Mouse (Mus musculus) liver, adult (tissue): ENCODE measurements around the gene Prph.

Experiments
- GATA4 ChIP-seq: IDR thresholded peaks from 2 replicates; pipeline ENCODE4 v1.6.1; 2014; ENCODE audit warnings: mild to moderate bottlenecking, low read length; ENCODE audit not compliant: insufficient replicate concordance

Prph gene

DNA sequence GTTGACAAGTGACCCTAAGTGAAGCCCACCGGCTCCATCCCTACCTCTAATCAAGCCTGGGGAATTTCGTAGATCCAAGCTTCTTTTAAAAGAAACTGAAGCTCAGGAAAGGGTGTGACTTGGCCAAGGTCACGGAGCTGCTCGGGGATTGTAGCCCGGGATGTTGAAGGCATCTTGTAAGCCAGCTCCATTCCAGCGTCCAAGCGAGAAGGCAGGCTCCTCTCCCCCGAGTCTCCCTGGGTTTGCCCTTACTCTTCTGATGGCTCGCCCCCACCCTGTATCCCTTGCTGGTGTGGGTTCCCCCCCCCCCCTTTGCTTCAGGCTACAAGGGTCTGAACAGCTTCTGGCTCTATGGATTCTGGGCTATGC is 43.5 kb downstream of the Prph start:
- TF ChIP-seq GATA4: no peak

DNA sequence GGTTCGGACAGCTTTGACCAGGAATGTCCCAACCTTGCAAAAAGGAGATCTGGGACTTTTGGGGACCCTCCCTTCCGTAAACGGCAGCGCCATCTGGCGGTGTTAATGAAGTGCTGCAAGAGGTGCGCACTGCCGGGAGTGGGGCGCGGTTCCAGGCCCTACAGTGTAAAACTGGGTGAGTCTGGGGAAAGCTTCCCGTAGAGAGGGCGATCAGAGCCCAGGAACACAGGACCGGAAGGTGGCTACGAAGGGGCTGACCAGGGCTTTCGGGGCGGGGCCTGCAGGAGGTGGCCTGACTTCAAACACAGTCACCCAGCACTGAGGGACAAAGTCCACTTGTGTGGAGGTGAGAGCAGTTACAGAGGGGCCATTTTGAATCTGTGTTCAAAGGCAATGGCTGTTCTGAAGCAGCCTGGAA is 44.2 kb downstream of the Prph start:
- TF ChIP-seq GATA4: no peak

DNA sequence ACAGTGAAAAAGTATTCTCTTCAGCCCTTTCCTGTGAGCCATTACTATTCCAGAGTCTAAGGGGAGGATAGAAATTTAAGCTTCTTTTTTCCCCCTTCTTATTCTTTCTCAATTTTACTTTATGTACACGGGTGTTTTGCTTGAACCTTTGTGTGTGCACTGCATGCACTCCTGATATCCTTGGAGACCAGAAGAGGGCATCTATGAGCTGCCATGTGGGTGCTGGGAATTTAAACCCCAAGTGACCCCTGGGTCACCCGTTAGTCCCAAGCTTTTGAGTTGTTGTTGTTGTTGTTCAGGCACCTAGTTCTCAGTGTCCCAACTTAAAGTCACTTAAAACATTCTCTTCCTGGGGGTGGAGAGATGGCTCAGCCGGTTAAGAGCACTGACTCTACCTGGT is 45.0 kb downstream of the Prph start:
- TF ChIP-seq GATA4: no peak

DNA sequence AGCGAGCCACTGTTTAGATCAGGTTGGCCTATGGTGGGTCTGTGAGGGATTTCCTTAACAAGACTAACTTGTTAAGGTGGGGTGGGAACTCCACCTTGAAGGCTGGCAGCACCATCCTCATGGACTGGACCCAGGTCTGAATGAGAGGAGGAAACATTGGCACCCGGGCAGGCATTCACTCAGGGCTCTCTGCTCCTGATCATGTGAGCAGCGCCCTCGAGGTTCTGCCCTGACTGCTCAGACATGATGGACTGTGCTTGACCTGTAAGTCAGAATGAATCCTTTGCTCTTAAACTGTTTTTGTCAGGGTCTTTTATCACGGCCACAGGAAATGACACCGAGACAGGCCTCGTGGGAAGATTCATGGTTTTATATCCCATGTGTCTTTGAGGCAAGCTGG is 50.3 kb downstream of the Prph start:
- TF ChIP-seq GATA4: no peak

DNA sequence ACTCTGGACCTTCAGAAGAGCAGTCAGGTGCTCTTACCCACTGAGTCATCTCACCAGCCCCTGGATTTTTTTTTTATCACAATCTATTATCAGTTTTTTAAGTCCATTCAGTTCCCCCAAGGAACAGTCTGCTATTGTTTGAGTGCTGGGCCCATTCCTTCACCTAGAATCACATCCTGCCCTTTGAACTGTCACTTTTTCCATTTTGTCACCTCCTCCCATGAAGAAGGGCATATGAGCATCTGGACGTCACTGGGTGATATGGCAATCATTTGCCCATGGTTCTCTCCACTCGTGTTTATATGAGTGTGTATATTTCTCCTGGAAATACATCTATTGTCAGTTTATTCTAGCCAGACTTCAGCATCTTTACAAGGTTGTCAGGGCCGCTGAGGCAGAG is 52.9 kb downstream of the Prph start:
- no peak for TF ChIP-seq GATA4
